Mouse (Mus musculus): Measurements from ENCODE around the gene Tlx1.

Gene Tlx1

GRCm38 (mm10) chr19:45150490-45151181 lies at the start of gene Tlx1:
Gene Tlx1 (plus strand): TSS chr19:45150680.
- no peak for DNase-seq (ENCODE audit: low read depth, low spot score)

GRCm38 (mm10) chr19:45105591-45105990 lies 44.9 kb upstream of the Tlx1 start:
- DNase-seq (ENCODE audit: low read depth, low spot score) = no peak

- DNase-seq (ENCODE audit: low read depth, low spot score) = no peak
Observed at GRCm38 (mm10) chr19:45106689-45107088, 43.8 kb upstream of the Tlx1 start.

GRCm38 (mm10) chr19:45110681-45111080 lies 39.8 kb upstream of the Tlx1 start:
- DNase-seq (ENCODE audit: low read depth, low spot score) = no peak

- DNase-seq (ENCODE audit: low read depth, low spot score) = no peak
Observed at GRCm38 (mm10) chr19:45112444-45112843, 38.0 kb upstream of the Tlx1 start.

- DNase-seq (ENCODE audit: low read depth, low spot score) = no peak
Observed at GRCm38 (mm10) chr19:45113791-45114460, 36.6 kb upstream of the Tlx1 start.

GRCm38 (mm10) chr19:45114772-45115171 lies 35.7 kb upstream of the Tlx1 start:
- no peak for DNase-seq (ENCODE audit: low read depth, low spot score)

GRCm38 (mm10) chr19:45116798-45117197 lies 33.7 kb upstream of the Tlx1 start:
- no peak for DNase-seq (ENCODE audit: low read depth, low spot score)

GRCm38 (mm10) chr19:45131966-45132628 lies 18.4 kb upstream of the Tlx1 start:
- no peak for DNase-seq (ENCODE audit: low read depth, low spot score)

GRCm38 (mm10) chr19:45142531-45142930 lies 7.9 kb upstream of the Tlx1 start:
- DNase-seq (ENCODE audit: low read depth, low spot score) = no peak

GRCm38 (mm10) chr19:45143214-45143895 lies 7.1 kb upstream of the Tlx1 start:
- DNase-seq (ENCODE audit: low read depth, low spot score) = no peak

- no peak for DNase-seq (ENCODE audit: low read depth, low spot score)
Observed at GRCm38 (mm10) chr19:45147071-45147470, 3.4 kb upstream of the Tlx1 start.

GRCm38 (mm10) chr19:45151361-45152182 lies 1.1 kb downstream of the Tlx1 start:
- DNase-seq (ENCODE audit: low read depth, low spot score) = no peak

GRCm38 (mm10) chr19:45152183-45152650 lies 1.7 kb downstream of the Tlx1 start:
- no peak for DNase-seq (ENCODE audit: low read depth, low spot score)

- no peak for DNase-seq (ENCODE audit: low read depth, low spot score)
Observed at GRCm38 (mm10) chr19:45153311-45154058, 3.0 kb downstream of the Tlx1 start.

GRCm38 (mm10) chr19:45154059-45154386 lies 3.5 kb downstream of the Tlx1 start:
- DNase-seq (ENCODE audit: low read depth, low spot score) = no peak

- no peak for DNase-seq (ENCODE audit: low read depth, low spot score)
Observed at GRCm38 (mm10) chr19:45154521-45154920, 4.0 kb downstream of the Tlx1 start.

GRCm38 (mm10) chr19:45155141-45155790 lies 4.8 kb downstream of the Tlx1 start:
- DNase-seq (ENCODE audit: low read depth, low spot score) = no peak

GRCm38 (mm10) chr19:45155791-45156186 lies 5.3 kb downstream of the Tlx1 start:
- no peak for DNase-seq (ENCODE audit: low read depth, low spot score)

- DNase-seq (ENCODE audit: low read depth, low spot score) = no peak
Observed at GRCm38 (mm10) chr19:45156381-45156780, 5.9 kb downstream of the Tlx1 start.

All from telencephalon, adult 2 months (tissue).